Mouse (Mus musculus): ENCODE results near the gene Dlg2.

Gene Dlg2

DNA sequence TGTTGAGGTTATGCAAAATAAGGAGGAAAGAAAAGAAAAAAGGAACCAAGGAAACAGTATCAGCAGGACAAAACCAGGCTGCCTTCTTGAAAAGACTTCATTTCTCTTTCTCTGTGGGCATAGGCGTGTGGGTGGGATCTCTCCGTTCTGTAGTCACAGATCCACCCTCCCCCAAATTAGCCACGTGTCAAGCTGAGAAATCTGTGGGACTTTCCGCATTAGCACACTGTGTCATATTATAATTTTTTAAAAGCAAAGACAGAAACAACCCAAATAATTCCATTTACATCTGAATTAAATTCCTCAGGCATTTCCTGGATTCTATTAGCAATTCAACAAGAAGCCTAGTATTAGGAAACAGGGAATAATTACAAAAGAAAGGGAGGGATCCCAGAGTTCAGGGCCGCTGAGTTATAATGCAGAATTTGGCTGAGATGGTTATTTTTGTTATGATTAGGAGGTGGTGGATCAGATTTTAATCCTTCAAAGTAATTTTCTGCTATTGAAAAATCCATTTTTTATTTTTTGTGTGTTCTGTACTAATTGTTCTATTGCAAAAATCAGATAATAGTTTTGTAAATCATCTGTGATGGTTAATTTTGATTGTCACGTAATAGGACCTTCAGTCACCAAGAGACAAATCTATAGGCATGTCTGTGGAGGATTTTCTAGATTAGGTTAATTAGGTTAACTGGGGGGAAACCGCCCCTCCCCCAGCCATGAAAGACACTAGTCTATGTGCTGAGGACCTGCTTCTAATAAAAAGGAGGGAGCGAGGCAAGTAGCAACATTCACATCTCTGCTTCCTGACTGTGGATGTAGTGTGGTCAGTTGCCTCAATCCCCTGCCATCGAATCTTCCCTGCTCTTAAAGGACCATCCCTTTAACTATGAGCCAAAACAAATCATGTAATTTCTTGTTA, 63.3 kb downstream of the Dlg2 start:
- no peak for DNase-seq (ENCODE audit: extremely low spot score, low read depth, low spot score)

DNA sequence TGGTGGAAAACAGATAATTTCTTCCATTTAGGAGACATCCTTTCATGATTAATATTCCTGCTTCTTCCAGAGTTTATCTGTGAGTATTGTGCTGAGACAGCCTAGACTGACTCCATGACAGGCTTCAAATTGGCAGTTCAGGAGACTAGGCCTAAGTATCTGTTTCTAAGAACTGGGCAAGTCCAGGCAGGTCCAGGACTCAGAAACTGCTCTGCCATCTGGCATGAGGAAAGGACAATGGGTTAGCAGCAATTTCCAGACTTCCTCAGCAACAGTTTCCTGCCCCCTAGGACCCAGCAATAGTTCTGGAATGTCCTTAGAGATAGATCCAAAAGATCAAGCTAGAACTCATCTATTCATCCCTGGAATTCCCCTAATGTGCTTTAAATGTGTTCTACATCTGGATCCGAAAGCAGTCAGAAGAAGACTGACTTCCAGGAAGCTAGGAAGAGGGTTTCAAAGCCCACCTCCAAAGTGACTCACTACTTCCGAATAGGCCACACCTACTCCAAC, 64.4 kb downstream of the Dlg2 start:
- no peak for DNase-seq (ENCODE audit: extremely low spot score, low read depth, low spot score)

DNA sequence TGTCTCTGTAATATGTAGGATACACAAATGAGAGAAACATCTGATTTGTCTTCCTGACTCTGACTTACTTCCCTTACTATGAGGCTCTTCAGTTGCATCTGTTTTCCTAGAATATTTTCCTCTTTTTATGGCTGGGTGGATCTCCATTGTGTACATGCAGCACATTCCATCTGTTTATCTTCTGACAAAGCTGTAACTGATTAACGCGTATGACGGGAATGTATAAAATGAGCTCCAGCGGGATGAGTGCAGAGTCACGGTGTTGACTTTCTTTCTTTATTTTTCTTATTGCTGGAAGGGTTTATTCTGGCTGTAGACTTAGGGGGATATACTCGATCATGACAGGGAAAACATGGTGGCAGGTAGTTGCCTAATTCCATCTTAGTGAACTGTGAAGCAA, 76.9 kb downstream of the Dlg2 start:
- DNase-seq (ENCODE audit: extremely low spot score, low read depth, low spot score): no peak

DNA sequence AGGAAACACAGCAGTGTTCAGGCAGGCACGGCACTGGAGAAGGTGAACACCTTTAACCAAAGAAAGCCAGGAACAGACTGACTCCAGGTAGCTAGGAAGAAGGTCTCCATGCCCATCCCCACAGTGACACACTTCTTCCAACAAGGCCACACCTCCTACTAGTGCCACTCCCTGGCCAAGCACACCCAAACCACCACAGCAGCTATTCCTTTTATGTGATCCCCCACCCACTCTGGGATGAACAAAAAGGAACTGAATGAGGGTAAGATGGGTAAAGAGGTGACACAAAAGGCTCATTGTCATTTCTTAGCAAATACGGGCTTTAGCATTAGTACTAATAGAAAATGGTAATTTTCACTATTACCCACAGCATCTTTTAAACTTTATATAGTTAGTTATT, 77.9 kb downstream of the Dlg2 start:
- no peak for DNase-seq (ENCODE audit: extremely low spot score, low read depth, low spot score)

DNA sequence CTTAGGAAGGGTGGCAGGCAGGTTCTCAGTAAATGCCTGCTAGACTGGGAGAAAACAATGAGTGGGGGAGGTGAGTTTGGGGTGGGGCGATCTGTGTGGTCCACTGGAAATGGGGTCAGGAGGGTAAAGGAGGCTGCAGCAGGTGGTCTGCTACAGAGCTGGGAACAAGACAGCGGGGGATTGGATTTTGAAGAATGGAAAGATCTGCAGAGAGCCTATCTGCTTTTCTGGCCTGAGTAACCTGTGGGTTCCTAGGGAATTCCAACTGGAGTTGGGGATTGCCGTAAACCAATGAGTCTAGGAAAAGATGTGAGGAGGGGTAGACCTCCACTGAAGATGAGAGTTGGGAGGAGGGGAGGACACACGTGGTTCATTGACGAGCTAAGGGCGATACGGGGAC, 92.7 kb downstream of the Dlg2 start:
- DNase-seq (ENCODE audit: extremely low spot score, low read depth, low spot score): no peak

DNA sequence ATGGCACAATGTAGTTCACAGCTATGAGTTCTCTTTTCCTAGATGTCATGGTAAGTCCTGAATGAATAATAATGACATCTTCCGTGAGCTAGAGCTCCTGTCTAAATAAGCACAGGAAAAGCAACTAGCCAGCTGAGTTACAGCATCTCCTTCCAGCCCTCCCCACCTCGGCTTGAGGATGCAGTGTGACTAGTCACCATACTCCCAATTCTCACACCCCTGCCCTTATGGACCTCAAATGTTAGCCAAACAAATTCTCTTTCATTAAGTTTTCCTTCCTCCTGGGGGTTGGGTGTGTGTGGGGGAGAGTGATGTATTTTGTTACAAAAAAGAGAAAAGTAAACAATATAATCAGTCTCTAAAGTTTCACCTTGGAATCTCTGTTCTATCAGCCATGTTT, 111.3 kb downstream of the Dlg2 start:
- DNase-seq (ENCODE audit: extremely low spot score, low read depth, low spot score): no peak

DNA sequence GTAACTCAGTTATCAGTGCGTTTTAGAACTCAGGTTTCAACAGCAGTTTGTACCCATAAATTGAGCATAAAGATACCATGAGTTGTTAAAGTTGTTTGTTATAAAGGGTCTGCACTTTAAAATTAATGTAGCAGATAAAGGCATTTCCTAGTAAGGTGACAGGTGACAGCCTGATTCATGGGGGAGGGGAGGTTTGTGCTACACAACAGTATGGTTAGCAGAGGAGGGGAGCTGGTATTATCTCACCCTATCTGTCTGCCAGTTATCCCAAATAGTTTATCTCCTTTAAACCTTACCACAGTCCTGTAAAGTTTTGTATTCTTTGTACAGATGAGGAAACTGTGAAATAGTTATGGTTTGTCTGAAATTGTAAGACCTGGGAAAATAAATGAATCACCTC, 111.8 kb downstream of the Dlg2 start:
- no peak for DNase-seq (ENCODE audit: extremely low spot score, low read depth, low spot score)

DNA sequence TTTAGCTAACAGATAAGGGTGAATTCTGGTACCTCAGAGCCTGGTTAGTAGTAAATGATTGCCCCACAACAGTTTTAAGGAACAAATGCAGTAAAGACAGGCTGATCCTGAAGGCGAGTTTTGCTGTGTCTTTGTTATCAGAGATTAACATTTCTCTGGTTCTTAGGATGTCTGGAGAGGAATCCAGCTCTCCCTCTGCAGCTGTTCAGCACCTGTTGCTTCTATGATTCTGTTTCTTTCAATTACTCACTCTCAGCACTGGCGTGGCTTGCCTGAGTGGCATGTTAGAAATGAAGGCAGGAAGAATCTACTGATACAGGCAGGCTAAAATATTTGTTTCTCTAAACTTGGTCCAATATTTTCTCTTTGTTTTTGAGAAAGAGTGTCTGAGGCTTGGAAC, 133.3 kb downstream of the Dlg2 start:
- DNase-seq (ENCODE audit: extremely low spot score, low read depth, low spot score): no peak

DNA sequence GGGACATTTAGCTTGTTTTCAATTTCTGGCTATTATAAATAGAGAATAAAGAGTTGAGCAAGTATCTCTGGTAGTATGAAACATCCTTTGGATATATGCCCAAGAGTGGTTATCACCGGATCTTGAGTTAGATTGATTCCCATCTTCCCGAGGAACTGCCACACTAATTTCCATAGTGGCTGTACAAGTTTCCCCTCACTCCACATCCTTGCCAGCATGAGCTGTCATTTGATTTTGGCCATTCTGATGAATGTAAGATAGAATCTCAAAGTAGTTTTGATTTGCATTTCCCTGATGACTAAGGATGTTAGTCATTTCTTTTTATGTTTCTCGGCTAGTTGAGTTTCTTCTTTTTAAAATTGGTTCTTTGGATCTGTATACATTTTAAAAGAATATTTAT, 154.1 kb downstream of the Dlg2 start:
- no peak for DNase-seq (ENCODE audit: extremely low spot score, low read depth, low spot score)

DNA sequence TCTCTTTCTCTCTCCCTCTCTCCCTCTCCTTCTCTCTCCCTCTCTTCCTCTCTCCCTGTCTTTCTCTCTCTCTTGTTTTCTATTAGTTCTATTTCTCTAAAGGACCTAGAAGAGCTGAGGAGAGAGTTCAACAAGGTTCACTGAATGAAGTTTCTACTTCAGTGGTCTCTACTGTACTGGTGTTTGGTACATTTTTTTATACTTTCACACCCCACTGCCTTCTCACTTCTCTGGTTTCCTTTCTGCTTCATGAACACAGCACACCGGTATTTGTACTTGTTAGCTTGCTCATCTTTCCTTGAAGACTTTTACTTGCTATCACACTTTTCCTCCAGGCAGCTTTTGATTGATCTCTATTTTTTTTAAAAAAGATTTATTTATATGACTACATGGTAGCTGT, 173.0 kb downstream of the Dlg2 start:
- no peak for DNase-seq (ENCODE audit: extremely low spot score, low read depth, low spot score)

DNA sequence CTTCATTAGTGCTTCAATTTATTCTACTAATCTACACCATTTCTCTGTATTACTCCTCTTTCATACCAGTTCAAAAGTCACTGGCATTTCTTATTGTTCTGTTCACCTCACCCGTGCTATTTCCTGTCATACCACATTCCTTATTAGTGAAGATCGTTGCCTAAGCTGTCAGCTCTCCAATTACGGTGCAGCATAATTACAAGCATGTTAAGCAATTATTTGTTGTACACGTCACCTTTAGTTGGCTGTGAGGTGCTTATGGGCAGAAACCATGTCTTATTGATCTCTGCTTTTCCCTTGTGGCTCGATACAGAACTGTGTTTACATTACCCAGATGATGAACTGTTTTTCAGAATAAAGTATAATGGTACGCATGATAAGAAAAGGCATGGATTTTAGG, 174.7 kb downstream of the Dlg2 start:
- DNase-seq (ENCODE audit: extremely low spot score, low read depth, low spot score): no peak

DNA sequence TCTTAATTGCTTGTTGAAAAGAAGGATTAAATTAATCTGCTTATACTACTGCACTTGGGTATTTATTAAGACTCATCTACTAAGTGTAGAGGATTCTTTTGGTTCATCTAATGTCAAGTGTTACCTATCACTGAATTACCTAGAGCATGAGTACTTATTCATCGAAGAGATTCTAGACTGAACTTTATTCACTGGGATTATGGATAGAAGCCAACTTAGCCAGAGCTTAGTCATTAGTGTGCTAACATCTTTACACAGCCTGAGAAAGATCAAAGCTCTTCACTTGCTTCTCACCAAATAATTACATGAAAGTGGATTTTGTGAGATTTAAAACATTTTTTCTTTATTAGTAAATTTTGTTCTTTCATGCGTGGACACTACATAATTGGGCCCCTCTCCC, 175.1 kb downstream of the Dlg2 start:
- no peak for DNase-seq (ENCODE audit: extremely low spot score, low read depth, low spot score)

DNA sequence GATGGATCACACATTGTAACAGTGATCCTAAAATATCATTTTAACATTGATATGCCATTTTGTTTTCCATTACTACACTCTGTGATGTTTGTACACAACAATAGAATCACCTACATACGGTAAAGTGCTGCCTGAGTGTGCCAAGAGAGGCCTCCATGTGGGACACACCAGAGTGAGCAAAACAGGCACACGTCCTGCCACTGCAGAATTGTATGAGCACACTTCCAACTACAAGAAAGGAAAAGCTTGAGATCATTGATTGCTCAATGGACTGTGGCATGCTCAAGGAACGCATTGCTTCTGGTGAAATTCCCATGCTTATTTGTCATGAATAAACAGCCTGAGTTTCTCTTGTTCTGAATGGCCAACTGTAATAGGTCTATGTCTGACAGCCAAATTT, 182.1 kb downstream of the Dlg2 start:
- DNase-seq (ENCODE audit: extremely low spot score, low read depth, low spot score): no peak

DNA sequence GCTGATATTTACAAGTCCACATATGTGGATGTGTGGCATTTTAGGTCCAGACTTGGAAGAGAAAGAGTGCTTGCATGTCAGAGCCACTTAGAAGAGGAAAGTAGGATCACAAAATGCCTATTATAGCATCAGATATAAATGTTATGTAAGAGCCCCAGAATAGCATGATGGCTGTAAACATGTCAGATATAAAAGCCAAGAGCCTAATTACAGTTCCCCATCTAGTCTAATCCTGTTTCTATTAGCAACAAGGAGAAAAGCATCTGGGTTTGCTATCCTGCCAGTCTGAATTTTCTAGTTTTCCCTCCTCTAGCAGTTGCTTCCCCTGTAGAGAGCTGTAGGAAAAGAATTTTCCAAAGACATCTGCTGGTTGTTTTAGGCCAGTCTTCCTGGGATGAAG, 217.6 kb downstream of the Dlg2 start:
- DNase-seq (ENCODE audit: extremely low spot score, low read depth, low spot score): no peak

DNA sequence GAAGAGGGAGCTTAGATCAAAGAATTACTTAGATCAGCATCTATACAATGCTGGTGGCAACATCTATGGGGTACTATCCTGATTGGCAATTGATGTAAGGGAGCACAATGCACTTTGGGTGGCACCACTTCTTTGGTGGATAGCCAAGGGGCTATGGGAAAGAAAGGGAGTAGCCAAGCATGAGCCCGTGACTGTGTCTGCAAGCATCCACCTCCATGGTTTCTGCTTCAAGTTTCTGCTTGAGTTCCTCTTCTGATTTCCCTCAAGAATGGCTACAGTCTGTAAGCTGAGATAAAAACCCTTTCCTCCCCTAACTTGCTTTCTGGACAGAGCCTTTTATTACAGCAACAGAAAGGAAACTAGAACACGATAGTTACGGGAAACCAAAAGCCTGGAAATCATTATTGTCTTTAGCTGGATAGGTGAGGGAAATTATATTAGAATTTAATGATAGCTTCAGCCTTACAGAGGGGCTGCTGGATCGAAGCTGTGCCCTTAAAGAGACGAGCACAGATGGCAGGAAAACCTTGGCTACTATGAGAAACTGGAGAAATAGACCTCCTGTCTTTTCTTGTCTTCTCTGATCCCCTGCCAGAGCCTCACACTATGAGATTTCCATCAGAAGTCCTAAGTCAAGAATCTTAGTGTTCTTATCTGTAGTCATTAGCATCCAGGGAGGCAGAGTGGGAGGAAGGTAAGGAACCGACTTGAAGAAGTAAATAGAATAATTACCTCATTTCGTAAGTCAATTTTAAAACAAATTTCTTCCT, 219.9 kb downstream of the Dlg2 start:
- DNase-seq (ENCODE audit: extremely low spot score, low read depth, low spot score): no peak

DNA sequence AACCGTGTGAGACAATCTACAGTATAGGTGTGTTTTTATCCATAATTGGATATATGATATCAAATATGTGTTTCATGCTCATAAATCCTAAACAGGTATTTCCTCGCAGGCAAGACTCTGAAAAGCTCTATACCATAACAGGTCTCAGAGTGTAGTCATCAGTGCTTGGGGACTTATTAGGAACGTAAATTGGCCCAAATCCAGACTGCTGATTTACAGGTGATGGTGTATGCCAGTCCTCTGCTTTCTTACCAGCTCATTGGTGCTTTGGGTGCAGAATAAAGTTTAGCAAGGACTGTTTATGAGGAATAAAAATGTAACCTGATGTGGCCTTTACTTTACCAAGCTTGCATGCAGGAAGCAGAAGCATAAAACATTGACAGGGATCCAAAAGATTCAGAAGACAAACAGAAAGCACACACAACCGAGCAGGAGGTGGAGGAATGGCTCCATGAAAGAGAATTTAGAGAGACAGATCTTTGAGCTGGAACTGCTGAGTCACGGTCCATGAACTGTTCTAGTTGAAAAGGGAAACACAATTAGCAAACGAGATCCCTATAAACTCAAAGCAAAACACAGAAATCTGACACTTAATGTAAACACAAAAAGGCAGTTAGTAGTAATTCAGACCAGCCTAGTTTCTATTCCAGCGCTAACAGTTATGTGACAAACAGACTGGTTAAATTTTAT, 226.8 kb downstream of the Dlg2 start:
- no peak for DNase-seq (ENCODE audit: extremely low spot score, low read depth, low spot score)

DNA sequence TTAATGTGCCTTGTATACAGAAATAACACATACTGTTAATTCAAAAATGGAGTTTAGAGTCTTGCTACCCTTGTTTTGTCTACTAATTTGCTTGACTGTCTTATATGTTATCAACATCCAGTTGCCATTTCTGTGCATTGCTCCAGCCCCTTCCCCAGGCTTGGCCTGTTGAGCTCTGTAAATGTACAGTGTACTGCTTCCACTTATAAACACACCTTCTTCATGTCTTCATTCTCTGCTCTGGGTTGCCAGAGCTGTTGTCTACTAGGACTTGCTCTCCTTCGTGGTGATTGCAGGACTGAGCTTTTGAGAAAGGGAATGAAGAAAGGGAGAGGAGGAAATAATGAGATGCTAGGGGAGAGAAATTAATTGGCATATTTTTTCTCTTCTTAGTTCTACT, 227.5 kb downstream of the Dlg2 start:
- DNase-seq (ENCODE audit: extremely low spot score, low read depth, low spot score): no peak

DNA sequence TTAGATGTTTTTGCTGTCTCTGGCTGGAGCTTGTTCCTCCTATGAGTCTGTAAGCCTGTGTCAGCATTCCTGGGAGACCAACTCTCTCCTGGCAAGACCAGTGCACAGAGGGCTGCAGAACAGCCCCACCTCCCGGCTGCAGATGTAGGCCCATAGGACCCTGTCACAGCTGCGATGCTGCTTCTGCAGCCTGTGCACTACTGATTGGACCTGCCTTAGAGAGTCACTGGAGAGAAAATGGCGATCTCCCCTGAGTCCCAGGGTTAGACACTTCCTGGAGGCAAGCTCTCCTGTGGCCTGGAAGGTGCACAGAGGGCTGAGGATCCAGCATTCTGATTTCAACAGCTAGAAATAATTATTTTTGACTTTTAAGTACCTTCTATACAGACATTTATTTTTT, 257.6 kb downstream of the Dlg2 start:
- no peak for DNase-seq (ENCODE audit: extremely low spot score, low read depth, low spot score)

DNA sequence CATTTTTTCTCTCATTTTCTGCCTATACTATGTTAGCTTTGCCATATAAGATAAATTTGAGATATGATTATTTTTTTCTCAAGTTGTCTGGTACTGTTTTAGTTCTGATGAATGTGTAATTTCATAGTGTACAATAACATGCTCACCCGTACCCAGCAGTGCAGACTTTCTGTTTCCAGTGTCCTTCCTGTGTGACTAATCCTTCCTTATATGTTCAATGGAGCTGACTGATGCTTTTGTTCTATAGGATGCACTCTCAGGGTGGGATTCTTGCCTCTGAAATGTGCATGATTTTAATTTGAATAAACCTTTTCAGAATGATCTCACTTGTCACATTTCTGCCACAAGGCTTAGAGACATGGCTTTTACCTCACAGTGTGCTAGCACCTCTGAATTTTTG, 259.9 kb downstream of the Dlg2 start:
- no peak for DNase-seq (ENCODE audit: extremely low spot score, low read depth, low spot score)

DNA sequence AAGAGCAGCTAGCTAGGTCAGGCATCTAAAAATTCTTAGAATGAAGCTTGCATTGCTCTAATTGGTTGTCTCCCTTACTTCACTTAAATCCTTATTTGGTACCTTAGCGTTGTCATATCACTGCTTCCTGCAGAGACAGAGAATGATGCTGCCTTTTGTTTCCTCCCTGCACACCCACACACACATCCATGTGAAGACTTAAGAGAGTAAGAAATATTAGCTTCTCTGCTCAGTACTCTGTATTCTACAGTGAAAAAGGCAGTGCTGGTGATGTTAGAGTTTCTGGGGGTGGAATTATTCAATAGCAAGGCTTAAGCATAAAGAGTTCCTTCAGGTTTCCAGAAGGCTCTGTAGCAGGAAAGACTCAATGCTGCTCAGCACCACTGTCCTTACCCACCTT, 272.2 kb downstream of the Dlg2 start:
- no peak for DNase-seq (ENCODE audit: extremely low spot score, low read depth, low spot score)

DNA sequence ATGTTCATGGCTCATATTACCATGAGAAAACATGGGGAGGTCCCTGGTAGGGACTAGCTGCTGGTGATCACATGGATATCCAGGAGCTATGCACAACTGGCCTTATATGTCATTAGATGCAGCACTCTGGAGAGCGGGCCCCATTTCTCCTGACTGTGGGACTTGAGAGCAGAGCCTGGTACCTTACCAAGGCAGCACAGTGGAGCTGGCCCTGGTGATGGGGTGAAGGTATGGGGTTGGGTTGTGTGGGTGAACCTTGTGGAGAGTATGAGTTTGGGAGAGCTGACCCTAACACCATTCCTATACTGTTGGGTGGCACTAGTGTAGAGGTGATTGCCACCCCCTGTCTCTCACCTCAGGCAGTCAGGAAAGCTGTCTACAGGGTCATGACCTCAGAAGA, 311.5 kb downstream of the Dlg2 start:
- DNase-seq (ENCODE audit: extremely low spot score, low read depth, low spot score): no peak

DNA sequence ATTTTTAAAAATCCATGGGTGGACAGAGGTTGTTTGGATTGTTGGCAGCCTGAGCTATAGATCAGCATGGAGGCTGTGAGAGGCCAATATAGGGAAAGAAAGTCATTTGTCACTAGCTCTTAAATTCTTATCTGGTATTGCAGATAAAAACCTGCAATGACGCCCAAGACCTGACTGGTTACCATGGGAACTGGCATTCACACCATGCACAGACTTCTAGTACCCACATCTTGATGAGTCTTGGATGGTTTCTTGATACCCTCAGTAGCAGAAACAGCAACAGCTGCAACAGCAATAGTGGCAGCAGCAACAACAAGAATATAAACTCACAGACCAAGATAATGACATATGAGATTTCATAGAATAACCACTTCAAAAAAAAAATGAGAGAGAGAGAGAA, 315.1 kb downstream of the Dlg2 start:
- no peak for DNase-seq (ENCODE audit: extremely low spot score, low read depth, low spot score)

Data from hindlimb bud, embryonic 11.5 days (tissue).